Mouse (Mus musculus) midbrain, embryonic 12.5 days (tissue): ENCODE measurements around the gene Capns1. TPM values are rescaled to one million over a fixed set of nuclear protein-coding genes. Genes with fewer than 3 reads are reported as not detected.
"Not testable (repeated sequence)": the region's sequence is repeated elsewhere in the genome, so short reads cannot be mapped to it uniquely, and the experiment has no call there.

Experiments used
- ATAC-seq: fragments of 200-750 bp; cut with Nextera tagmentation; 2 replicates; pipeline ENCODE4 v1.8.0; 2017; ENCODE audit warnings: low read depth, moderate TSS enrichment, moderate library complexity; ENCODE audit not compliant: low FRiP score
- H3K27ac ChIP-seq: fragments of 300-500 bp; sonication (generic); replicated peaks from 2 replicates; pipeline ENCODE4 v1.5.1; 2016; ENCODE audit warnings: mild to moderate bottlenecking
- H3K27me3 ChIP-seq: fragments of 300-500 bp; sonication (generic); 2 replicates; pipeline ENCODE4 v1.6.1; 2016; ENCODE audit warnings: mild to moderate bottlenecking
- H3K36me3 ChIP-seq: fragments of 300-500 bp; sonication (generic); 2 replicates; pipeline ENCODE4 v1.6.1; 2016
- H3K4me1 ChIP-seq: fragments of 300-500 bp; sonication (generic); 2 replicates; pipeline ENCODE4 v1.6.1; 2016
- H3K4me2 ChIP-seq: fragments of 300-500 bp; sonication (generic); replicated peaks from 2 replicates; pipeline ENCODE4 v1.6.1; 2016; ENCODE audit warnings: mild to moderate bottlenecking, moderate library complexity
- H3K4me3 ChIP-seq: fragments of 300-500 bp; sonication (generic); 2 replicates; pipeline ENCODE4 v1.5.1; 2016; ENCODE audit warnings: mild to moderate bottlenecking
- H3K9ac ChIP-seq: fragments of 300-500 bp; sonication (generic); replicated peaks from 2 replicates; pipeline ENCODE4 v1.6.1; 2016; ENCODE audit warnings: mild to moderate bottlenecking, moderate library complexity
- H3K9me3 ChIP-seq: fragments of 300-500 bp; sonication (generic); 2 replicates; pipeline ENCODE4 v1.6.1; 2016; ENCODE audit warnings: mild to moderate bottlenecking
- WGBS: fragments of 180-500 bp; shearing (Covaris S2); methylation state at CpG from one replicate; pipeline ENCODE4 v1.1.7; 2016; 5-methylcytosine and 5-hydroxymethylcytosine counted together
- polyA plus RNA-seq: library from polyadenylated mRNA; unstranded; fragments of >200 nt; fragmentation: Nextera tagmentation; extraction: Ambion mirVana; gene quantifications from 2 replicates; pipeline ENCODE4 v1.2.1, GENCODE M21; 2016

Gene Capns1
- polyA plus RNA-seq, 1 experiment from 2014 or later = 61.6 TPM

GRCm38 (mm10) chr7:30188344-30189115 lies 10.1 kb downstream of the Capns1 start:
- Histone ChIP-seq H3K4me3 (no peak overlapping the region), H3K36me3 (peaks cover 62% of the 10 kb centered on the region), H3K4me2 (no peak overlapping the region), H3K9ac (no peak overlapping the region), H3K9me3 (no peaks in the 10 kb centered on the region), H3K4me1 (peaks cover 20% of the 10 kb centered on the region), H3K27me3 (no peaks in the 10 kb centered on the region), H3K27ac (no peak overlapping the region; the same call in 1 of the 2 replicates)
- 87% methylated on average over 12 of the region's 12 CpGs for WGBS
- no peak for ATAC-seq

GRCm38 (mm10) chr7:30184641-30185348 lies 13.8 kb downstream of the Capns1 start:
- Histone ChIP-seq H3K9ac (no peak overlapping the region), H3K4me3 (no peak overlapping the region), H3K9me3 (no peaks in the 10 kb centered on the region), H3K27ac (no peak overlapping the region), H3K27me3 (no peaks in the 10 kb centered on the region), H3K4me2 (no peak overlapping the region), H3K4me1 (peaks cover 9% of the 10 kb centered on the region), H3K36me3 (peaks cover 34% of the 10 kb centered on the region)
- ATAC-seq = no peak
- WGBS = 74% methylated on average over 13 of the region's 13 CpGs

GRCm38 (mm10) chr7:30183879-30184289 lies 14.7 kb downstream of the Capns1 start, which contains the start of gene Cox7a1:
TSS of gene Cox7a1 (plus strand) at chr7:30184144.
- Histone ChIP-seq H3K4me2 (peak within 1 kb of the TSS; percentile 47), H3K36me3 (peaks cover 31% of the 10 kb centered on the region), H3K27ac (no peak within 1 kb of the TSS), H3K9ac (0 out of 2 replicates have a peak within 1 kb of the TSS, but pooled peaks have one; percentile 24), H3K4me1 (peaks cover 9% of the 10 kb centered on the region), H3K9me3 (no peaks in the 10 kb centered on the region), H3K4me3 (peak within 1 kb of the TSS; percentile 15; the same call in 1 of the 2 replicates), H3K27me3 (no peaks in the 10 kb centered on the region)
- peak; percentile 75 for ATAC-seq
- 2% methylated on average over 11 of the region's 11 CpGs for WGBS

- not testable (repeated sequence) for H3K9ac ChIP-seq, H3K9me3 ChIP-seq, H3K4me3 ChIP-seq, H3K4me2 ChIP-seq, H3K4me1 ChIP-seq, H3K27ac ChIP-seq, H3K27me3 ChIP-seq, ATAC-seq
- 61% methylated on average over 7 of the region's 7 CpGs for WGBS
- H3K36me3 ChIP-seq = peaks cover 31% of the 10 kb centered on the region
Observed at GRCm38 (mm10) chr7:30183189-30183588, 15.4 kb downstream of the Capns1 start.

- 92% methylated on average over 9 of the region's 10 CpGs for WGBS
- not testable (repeated sequence) for H3K4me3 ChIP-seq, H3K4me2 ChIP-seq, ATAC-seq, H3K9me3 ChIP-seq, H3K9ac ChIP-seq, H3K27ac ChIP-seq, H3K27me3 ChIP-seq, H3K4me1 ChIP-seq
- peaks cover 25% of the 10 kb centered on the region for H3K36me3 ChIP-seq
Observed at GRCm38 (mm10) chr7:30181929-30182328, 16.7 kb downstream of the Capns1 start.

DNA sequence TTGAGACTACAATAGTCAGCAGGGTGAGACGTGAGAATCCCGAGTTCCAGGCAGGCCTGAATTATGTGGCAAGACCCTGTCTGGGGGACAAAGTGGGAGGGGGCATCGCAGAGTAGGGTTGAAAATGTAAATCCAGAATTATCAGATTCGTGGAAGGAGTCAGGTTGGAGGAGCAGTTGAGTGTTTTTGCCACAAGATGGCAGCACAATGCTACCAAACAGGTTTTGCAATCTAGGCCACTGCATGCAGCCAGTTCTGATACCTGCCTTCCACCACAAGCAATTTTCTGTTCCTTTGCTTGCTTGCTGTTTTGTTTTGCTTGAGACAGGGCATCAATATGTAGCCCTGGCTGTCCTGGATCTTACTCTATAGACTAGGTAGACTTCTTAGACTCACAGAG lies 17.3 kb downstream of the Capns1 start:
- no peak overlapping the region for H3K27ac ChIP-seq
- ATAC-seq = no peak
- peaks cover 23% of the 10 kb centered on the region for H3K36me3 ChIP-seq
- WGBS = 5% methylated on average over 4 of the region's 4 CpGs
- no peak overlapping the region for H3K4me3 ChIP-seq
- H3K27me3 ChIP-seq = no peaks in the 10 kb centered on the region
- peaks cover 9% of the 10 kb centered on the region for H3K4me1 ChIP-seq
- H3K9me3 ChIP-seq = no peaks in the 10 kb centered on the region
- no peak overlapping the region for H3K4me2 ChIP-seq
- no peak overlapping the region for H3K9ac ChIP-seq

DNA sequence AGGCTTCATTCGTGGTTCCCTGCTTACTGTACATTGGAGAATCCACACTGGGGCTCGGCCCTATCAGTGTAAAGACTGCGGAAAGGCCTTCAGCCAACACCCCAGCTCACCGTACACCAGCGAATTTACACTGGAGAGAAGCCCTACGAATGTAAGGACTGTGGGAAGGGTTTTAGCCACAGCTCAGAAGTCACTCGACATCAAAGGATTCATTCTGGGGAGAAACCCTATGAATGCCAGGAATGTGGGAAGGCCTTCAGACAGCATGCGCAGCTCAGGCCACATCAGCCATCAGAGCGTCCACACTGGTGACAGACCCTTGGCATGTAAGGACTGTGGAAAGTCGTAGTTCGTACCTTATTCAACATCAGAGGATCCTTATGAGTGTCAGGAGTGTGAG lies 20.4 kb downstream of the Capns1 start:
- no peak for ATAC-seq
- H3K36me3 ChIP-seq = peaks cover 21% of the 10 kb centered on the region
- 82% methylated on average over 11 of the region's 11 CpGs for WGBS
- no peak overlapping the region for H3K27ac ChIP-seq
- no peak overlapping the region for H3K4me2 ChIP-seq
- H3K4me3 ChIP-seq = no peak overlapping the region
- H3K9ac ChIP-seq = no peak overlapping the region
- no peaks in the 10 kb centered on the region for H3K9me3 ChIP-seq
- no peaks in the 10 kb centered on the region for H3K4me1 ChIP-seq
- H3K27me3 ChIP-seq = no peaks in the 10 kb centered on the region

- Histone ChIP-seq H3K9me3 (no peaks in the 10 kb centered on the region), H3K27me3 (no peaks in the 10 kb centered on the region), H3K4me3 (no peak overlapping the region), H3K4me1 (no peaks in the 10 kb centered on the region), H3K9ac (no peak overlapping the region), H3K4me2 (no peak overlapping the region), H3K27ac (no peak overlapping the region), H3K36me3 (peaks cover 21% of the 10 kb centered on the region)
- 83% methylated on average over 12 of the region's 12 CpGs for WGBS
- ATAC-seq = no peak
Observed at GRCm38 (mm10) chr7:30176474-30176873, 22.1 kb downstream of the Capns1 start.

GRCm38 (mm10) chr7:30170283-30170951 lies 28.2 kb downstream of the Capns1 start:
- H3K4me1 ChIP-seq = peaks cover 10% of the 10 kb centered on the region
- 32% methylated on average over 11 of the region's 11 CpGs for WGBS
- ATAC-seq = no peak

DNA sequence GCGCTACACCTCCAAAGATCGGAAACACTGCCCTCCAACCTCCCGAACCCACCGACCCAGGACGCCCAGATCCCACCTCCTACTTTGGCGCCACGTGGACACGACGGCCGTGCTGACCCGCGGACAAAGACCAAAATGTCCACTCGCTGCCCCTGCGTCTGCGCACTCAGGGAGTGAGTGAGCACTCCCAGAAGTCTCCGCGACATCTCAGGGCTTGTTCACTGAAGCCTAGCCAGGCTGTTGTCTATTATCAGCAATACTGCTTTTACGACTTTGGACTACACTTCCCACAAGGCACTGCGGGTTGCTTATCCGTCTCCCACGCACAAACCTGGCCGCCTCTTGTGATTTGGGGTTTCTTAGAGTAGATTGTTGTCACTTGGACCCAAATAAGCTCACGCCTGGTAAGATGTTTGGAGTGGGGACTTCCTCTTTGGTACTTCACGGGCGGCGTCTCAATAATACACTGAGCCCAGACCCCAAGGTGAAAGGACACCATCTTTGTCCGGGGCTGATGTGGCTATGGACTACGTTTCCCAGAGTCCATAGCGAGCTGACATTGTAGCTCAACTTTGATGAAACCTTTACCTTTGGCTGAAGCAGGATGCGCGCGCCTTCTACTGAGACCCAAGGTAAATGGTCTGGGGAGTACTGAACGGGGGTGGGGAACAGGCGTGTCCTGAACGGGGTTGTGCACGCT lies 28.9 kb downstream of the Capns1 start, which contains the start of gene Zfp146:
Gene Zfp146 (minus strand): TSS at position 168 of the 700 bp plus-strand sequence.
- H3K4me3 ChIP-seq = peak within 1 kb of the TSS; percentile 72

More at GRCm38 (mm10) chr7:30170283-30170951, 28.2 kb downstream of the Capns1 start:
- Histone ChIP-seq H3K27me3 (no peaks in the 10 kb centered on the region), H3K27ac (peak overlapping the region; percentile 89), H3K4me2 (peak overlapping the region; percentile 58), H3K36me3 (peaks cover 24% of the 10 kb centered on the region), H3K4me3 (peak overlapping the region; percentile 72), H3K9ac (peak overlapping the region; percentile 80), H3K9me3 (peaks cover 25% of the 10 kb centered on the region)

DNA sequence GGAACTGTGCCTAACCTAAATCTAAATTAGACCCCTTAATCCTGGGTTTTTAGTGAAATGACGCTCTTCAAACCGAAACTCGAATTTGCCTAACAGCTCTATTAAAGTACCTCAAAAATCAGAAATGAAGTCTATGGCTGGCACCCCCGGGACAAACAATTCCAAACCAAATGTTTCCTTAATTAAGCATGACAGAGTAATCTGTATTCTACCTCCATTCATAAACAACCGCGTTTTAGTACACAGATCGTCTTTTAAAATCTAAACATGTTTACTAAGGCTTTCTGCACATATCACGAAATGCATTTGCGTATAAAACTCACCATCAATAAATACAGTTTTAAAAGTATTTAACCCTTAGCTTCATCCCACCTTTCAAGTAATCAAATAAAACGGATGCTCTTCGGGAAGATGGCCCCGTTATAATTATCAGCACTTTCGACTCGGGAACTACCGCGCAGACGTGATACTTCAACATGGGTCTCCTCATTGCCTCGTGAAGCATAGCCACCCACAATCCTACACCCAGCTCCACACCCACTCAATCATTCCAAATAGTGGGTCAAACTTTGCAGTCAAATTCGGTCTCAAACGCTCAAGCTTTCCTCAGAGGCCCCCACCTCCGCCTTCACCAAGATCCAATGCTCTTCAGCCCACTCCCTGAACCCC lies 29.6 kb downstream of the Capns1 start:
- H3K4me2 ChIP-seq = peak overlapping the region; percentile 58
- H3K27me3 ChIP-seq = no peaks in the 10 kb centered on the region
- H3K9me3 ChIP-seq = peaks cover 39% of the 10 kb centered on the region
- H3K9ac ChIP-seq = peak overlapping the region; percentile 80
- peak overlapping the region; percentile 89 for H3K27ac ChIP-seq
- WGBS = 4% methylated on average over 21 of the region's 21 CpGs
- H3K4me3 ChIP-seq = peak overlapping the region; percentile 72
- no peak; the same call in 1 of the 2 replicates for ATAC-seq
- H3K36me3 ChIP-seq = peaks cover 37% of the 10 kb centered on the region
- H3K4me1 ChIP-seq = peaks cover 10% of the 10 kb centered on the region

More for the DNA sequence above, 28.9 kb downstream of the Capns1 start, which contains the start of gene Zfp146:
- Histone ChIP-seq H3K36me3 (peaks cover 31% of the 10 kb centered on the region), H3K9ac (peak within 1 kb of the TSS; percentile 80), H3K9me3 (peaks cover 32% of the 10 kb centered on the region), H3K4me1 (peaks cover 10% of the 10 kb centered on the region), H3K4me2 (peak within 1 kb of the TSS; percentile 58), H3K27ac (peak within 1 kb of the TSS; percentile 89), H3K27me3 (no peaks in the 10 kb centered on the region)
- ATAC-seq = peak; percentile 96
- WGBS = under 1% methylated on average over 36 of the region's 36 CpGs
